Mouse (Mus musculus): Measurements from ENCODE around the gene Pram1. TPM values are rescaled to one million over a fixed set of nuclear protein-coding genes. Genes with fewer than 3 reads are reported as not detected.

Pram1 gene
- polyA plus RNA-seq, 1 experiment = 3.6 TPM

DNA sequence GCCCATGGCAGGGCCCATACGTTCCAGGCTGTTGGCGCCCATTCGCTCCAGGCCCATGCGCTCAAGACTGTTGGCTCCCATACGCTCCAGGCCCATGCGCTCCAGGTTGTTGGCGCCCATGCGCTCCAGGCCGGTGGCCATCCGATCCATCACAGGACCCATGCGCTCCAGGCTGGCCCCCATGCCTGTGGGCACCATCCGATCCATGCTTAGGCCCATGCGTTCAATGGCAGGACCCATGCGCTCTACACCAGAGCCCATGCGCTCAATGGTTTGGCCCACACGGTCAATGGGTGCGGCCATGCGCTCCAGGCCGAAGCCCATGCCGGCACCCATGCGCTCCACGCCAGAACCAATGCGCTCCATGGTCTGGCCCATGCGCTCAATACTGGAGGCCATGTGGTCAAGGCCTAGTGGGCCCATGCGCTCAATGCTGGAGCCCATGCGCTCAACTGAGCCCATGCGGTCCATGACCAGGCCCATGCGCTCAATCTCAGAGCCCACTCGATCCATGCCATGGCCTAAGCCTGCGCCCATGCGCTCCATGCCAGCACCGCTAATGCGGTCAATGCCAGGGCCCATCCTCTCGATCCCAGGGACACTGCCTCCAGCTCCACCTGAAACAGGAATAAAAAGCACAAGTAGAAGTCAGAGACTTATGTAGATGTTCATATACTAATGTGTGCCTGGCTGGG, 12.1 kb downstream of the Pram1 start:
- no peaks in the 10 kb centered on the region for H3K27me3 ChIP-seq (replicated peaks)
- H3K4me1 ChIP-seq = peaks cover 11% of the 10 kb centered on the region
- H3K4me3 ChIP-seq (replicated peaks) = no peak overlapping the region
- no peaks in the 10 kb centered on the region for H3K9me3 ChIP-seq
- peaks cover 100% of the 10 kb centered on the region for H3K36me3 ChIP-seq (replicated peaks; ENCODE audit: low read length)
- no peak for TF ChIP-seq GATA1 (IDR thresholded peaks at IDR 0.05; ENCODE audit: borderline replicate concordance, low read length)
- TF ChIP-seq FLI1 (IDR thresholded peaks at IDR 0.05; ENCODE audit: low read length) = no peak

DNA sequence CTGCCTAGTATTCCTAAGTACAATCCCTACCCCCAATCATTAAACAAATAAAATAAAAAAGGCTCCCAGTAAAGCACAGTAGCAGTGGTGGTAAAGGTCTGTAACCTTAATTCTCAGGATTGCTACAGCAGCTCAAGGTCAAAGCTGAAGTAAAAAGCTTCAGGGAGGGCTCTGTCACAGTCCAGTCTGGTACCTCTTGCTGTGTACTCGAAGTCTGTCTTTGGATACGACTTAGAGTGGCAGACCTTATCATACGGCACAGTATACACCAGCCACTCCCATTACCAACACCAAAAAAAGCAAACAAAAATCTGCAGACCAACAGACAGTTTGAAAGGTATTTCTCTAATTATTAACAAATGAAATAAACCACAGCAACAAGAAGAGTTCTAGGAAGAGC, 29.0 kb downstream of the Pram1 start:
- peaks cover 18% of the 10 kb centered on the region; the same call in 1 of the 2 replicates for H3K4me1 ChIP-seq
- no peak overlapping the region for H3K4me3 ChIP-seq (replicated peaks)
- no peaks in the 10 kb centered on the region for H3K9me3 ChIP-seq
- no peaks in the 10 kb centered on the region for H3K27me3 ChIP-seq (replicated peaks)
- H3K36me3 ChIP-seq (replicated peaks; ENCODE audit: low read length) = peaks cover 93% of the 10 kb centered on the region
- TF ChIP-seq GATA1 (IDR thresholded peaks at IDR 0.05; ENCODE audit: borderline replicate concordance, low read length) (no peak), FLI1 (IDR thresholded peaks at IDR 0.05; ENCODE audit: low read length) (no peak)

GRCm38 (mm10) chr17:33669681-33670080, 31.8 kb downstream of the Pram1 start:
- Histone ChIP-seq H3K4me1 (peaks cover 35% of the 10 kb centered on the region), H3K36me3 (replicated peaks; ENCODE audit: low read length) (peaks cover 83% of the 10 kb centered on the region), H3K4me3 (replicated peaks) (no peak overlapping the region), H3K27me3 (replicated peaks) (no peaks in the 10 kb centered on the region), H3K9me3 (no peaks in the 10 kb centered on the region)
- TF ChIP-seq GATA1 (IDR thresholded peaks at IDR 0.05; ENCODE audit: borderline replicate concordance, low read length) (no peak), FLI1 (IDR thresholded peaks at IDR 0.05; ENCODE audit: low read length) (no peak)

DNA sequence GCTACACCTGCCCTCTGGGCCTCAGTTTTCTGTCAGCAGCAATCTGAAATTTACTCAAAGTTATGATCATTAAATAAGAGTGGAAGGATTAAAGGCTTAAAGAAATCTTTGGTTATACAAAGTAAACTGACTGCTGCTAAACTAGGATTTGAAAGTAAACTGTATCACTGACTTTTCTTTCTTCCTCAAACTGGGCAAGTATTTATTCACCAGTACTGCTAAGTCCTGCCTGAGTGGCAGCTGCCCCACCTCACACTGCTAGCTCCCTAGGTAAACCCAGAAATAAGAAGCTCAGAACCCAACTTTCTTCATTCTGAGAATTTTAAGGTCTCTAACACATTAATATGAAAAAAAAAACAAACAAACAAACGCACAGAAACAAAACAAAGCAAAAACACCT, 36.0 kb downstream of the Pram1 start:
- Histone ChIP-seq H3K9me3 (no peaks in the 10 kb centered on the region), H3K4me3 (replicated peaks) (no peak overlapping the region), H3K36me3 (replicated peaks; ENCODE audit: low read length) (peaks cover 80% of the 10 kb centered on the region), H3K27me3 (replicated peaks) (no peaks in the 10 kb centered on the region), H3K4me1 (peaks cover 65% of the 10 kb centered on the region)
- no peak for TF ChIP-seq GATA1 (IDR thresholded peaks at IDR 0.05; ENCODE audit: borderline replicate concordance, low read length)
- TF ChIP-seq FLI1 (IDR thresholded peaks at IDR 0.05; ENCODE audit: low read length) = no peak

DNA sequence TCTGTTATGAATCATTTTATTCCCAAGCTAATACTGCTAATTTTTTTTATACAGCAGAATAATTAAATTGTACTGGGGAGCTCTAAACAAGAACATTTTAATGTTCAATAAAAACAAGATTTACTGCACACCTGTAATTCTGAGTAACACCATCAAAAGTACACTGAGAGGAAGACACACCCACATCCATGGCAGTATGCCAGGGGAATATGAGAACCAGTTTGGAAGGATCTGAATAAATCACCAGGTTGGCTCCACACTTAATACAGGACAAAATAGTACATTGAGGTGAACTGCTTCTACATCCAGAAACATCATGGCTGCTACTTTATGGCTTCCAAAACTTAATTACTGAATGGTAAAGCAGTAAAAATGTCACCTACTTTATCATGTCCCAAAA, 37.6 kb downstream of the Pram1 start:
- Histone ChIP-seq H3K9me3 (no peaks in the 10 kb centered on the region), H3K27me3 (replicated peaks) (no peaks in the 10 kb centered on the region), H3K36me3 (replicated peaks; ENCODE audit: low read length) (peaks cover 71% of the 10 kb centered on the region), H3K4me3 (replicated peaks) (no peak overlapping the region), H3K4me1 (peaks cover 68% of the 10 kb centered on the region)
- no peak for TF ChIP-seq FLI1 (IDR thresholded peaks at IDR 0.05; ENCODE audit: low read length)
- TF ChIP-seq GATA1 (IDR thresholded peaks at IDR 0.05; ENCODE audit: borderline replicate concordance, low read length) = no peak

- Histone ChIP-seq H3K4me3 (replicated peaks) (no peak overlapping the region), H3K4me1 (peaks cover 70% of the 10 kb centered on the region), H3K9me3 (no peaks in the 10 kb centered on the region), H3K36me3 (replicated peaks; ENCODE audit: low read length) (peaks cover 68% of the 10 kb centered on the region), H3K27me3 (replicated peaks) (no peaks in the 10 kb centered on the region)
- no peak for TF ChIP-seq GATA1 (IDR thresholded peaks at IDR 0.05; ENCODE audit: borderline replicate concordance, low read length)
- TF ChIP-seq FLI1 (IDR thresholded peaks at IDR 0.05; ENCODE audit: low read length) = no peak
Measured at GRCm38 (mm10) chr17:33676086-33676485, 38.2 kb downstream of the Pram1 start.

- H3K4me1 ChIP-seq = peaks cover 80% of the 10 kb centered on the region
Measured at GRCm38 (mm10) chr17:33678771-33679170, 40.9 kb downstream of the Pram1 start.

GRCm38 (mm10) chr17:33681767-33682166, 43.9 kb downstream of the Pram1 start:
- no peaks in the 10 kb centered on the region for H3K9me3 ChIP-seq
- peaks cover 48% of the 10 kb centered on the region for H3K36me3 ChIP-seq (replicated peaks; ENCODE audit: low read length)
- H3K4me3 ChIP-seq (replicated peaks) = peak overlapping the region; percentile 67

More at GRCm38 (mm10) chr17:33678771-33679170, 40.9 kb downstream of the Pram1 start:
- no peaks in the 10 kb centered on the region for H3K9me3 ChIP-seq
- H3K36me3 ChIP-seq (replicated peaks; ENCODE audit: low read length) = peaks cover 62% of the 10 kb centered on the region
- TF ChIP-seq FLI1 (IDR thresholded peaks at IDR 0.05; ENCODE audit: low read length) = no peak
- TF ChIP-seq GATA1 (IDR thresholded peaks at IDR 0.05; ENCODE audit: borderline replicate concordance, low read length) = no peak
- H3K4me3 ChIP-seq (replicated peaks) = no peak overlapping the region
- no peaks in the 10 kb centered on the region for H3K27me3 ChIP-seq (replicated peaks)

DNA sequence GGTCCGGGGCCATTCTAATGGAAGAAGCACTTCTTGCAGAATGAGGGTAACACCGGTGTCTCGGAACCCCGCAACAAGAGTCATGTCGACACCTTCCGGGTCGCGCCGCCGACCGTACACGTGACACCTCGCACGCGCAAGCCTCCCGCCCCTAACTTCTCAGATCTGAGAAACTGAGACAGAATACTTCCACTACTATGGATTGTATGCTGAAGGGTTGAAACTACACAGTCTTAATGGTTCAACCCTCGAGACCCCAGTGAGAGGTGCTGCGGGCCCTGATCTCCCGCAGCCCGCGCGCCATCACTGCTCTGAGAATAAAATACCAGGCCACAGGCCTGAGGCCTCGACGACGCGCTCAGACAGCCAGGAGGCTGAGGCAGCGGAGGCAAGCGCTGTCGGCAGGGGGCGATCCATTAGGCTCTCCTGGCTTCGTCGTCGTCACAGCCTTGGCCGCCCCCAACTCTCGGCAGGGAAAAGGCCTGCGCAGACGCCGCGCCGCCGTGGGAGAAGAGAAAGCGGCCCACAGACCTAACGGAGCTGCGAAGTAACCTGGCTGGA, 46.9 kb downstream of the Pram1 start:
- H3K4me3 ChIP-seq (replicated peaks) = peak overlapping the region; percentile 93
- H3K9me3 ChIP-seq = no peaks in the 10 kb centered on the region
- H3K27me3 ChIP-seq (replicated peaks) = no peaks in the 10 kb centered on the region
- H3K4me1 ChIP-seq = peaks cover 55% of the 10 kb centered on the region
- TF ChIP-seq FLI1 (IDR thresholded peaks at IDR 0.05; ENCODE audit: low read length) (no peak; the same call in 1 of the 2 replicates), GATA1 (IDR thresholded peaks at IDR 0.05; ENCODE audit: borderline replicate concordance, low read length) (no peak)
- H3K36me3 ChIP-seq (replicated peaks; ENCODE audit: low read length) = peaks cover 46% of the 10 kb centered on the region

More at GRCm38 (mm10) chr17:33681767-33682166, 43.9 kb downstream of the Pram1 start:
- peaks cover 74% of the 10 kb centered on the region for H3K4me1 ChIP-seq
- TF ChIP-seq GATA1 (IDR thresholded peaks at IDR 0.05; ENCODE audit: borderline replicate concordance, low read length) (no peak), FLI1 (IDR thresholded peaks at IDR 0.05; ENCODE audit: low read length) (no peak)
- H3K27me3 ChIP-seq (replicated peaks) = no peaks in the 10 kb centered on the region

GRCm38 (mm10) chr17:33685249-33685653, 47.4 kb downstream of the Pram1 start:
- Histone ChIP-seq H3K36me3 (replicated peaks; ENCODE audit: low read length) (peaks cover 50% of the 10 kb centered on the region), H3K9me3 (no peaks in the 10 kb centered on the region), H3K4me1 (peaks cover 52% of the 10 kb centered on the region), H3K4me3 (replicated peaks) (peak overlapping the region; percentile 93), H3K27me3 (replicated peaks) (no peaks in the 10 kb centered on the region)
- TF ChIP-seq FLI1 (IDR thresholded peaks at IDR 0.05; ENCODE audit: low read length) = no peak; the same call in 1 of the 2 replicates
- TF ChIP-seq GATA1 (IDR thresholded peaks at IDR 0.05; ENCODE audit: borderline replicate concordance, low read length) = no peak

Data from megakaryocyte, embryonic 14.5 days (primary cell).